Mouse (Mus musculus): ENCODE measurements around the gene Chil1. TPM values are rescaled to one million over a fixed set of nuclear protein-coding genes. Genes with fewer than 3 reads are reported as not detected.

The Chil1 gene
- polyA plus RNA-seq, 1 experiment from 2014 or later = 19.9 TPM

DNA sequence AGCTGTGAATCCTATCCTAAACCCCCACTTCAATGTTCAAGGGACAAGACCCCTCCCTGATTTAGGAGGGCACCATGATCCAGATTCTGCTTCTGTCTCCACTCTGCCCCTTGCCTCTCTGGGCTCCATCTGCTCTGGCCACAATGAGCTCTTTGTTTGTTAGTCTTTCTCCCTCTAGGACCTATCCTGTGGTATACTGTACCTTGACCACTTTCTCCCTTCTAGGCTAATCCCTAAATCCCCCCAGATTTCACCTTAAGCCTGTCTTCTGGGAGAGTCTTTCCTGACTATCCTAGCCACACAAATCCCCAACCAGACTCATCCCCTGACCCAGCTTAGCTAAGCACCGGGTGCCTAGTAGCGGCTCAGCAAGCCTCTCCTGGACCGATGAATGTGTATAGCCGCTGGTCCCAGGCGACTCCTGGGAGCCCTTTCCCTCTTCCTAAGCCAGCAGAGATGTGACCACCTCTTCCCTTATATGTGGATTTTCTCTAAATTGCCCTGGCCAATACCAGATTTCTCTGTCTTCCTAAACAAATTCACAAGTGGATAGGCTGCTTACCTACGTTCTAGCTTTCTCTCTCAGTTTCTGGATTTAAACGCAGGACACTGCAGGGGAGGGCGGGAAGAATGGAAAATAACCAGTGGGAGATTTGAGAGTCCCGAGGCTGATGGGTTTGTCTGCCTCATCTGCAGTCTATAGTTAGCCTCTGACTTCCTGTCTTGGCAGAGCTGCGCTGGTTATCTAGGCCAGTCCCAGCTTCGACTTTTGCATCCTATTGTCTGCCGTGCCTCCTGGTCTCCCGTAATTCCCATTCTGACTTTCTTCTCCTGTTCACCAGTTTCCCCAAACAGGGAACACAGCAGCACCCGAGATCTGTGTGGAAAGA lies 14.3 kb upstream of the Chil1 start:
- no peaks in the 10 kb centered on the region for H3K36me3 ChIP-seq (ENCODE audit: control insufficient read depth, insufficient read depth)
- no peaks in the 10 kb centered on the region for H3K27me3 ChIP-seq (ENCODE audit: control insufficient read depth, insufficient read depth, low read depth, low read length)
- no peak overlapping the region for H3K4me3 ChIP-seq (ENCODE audit: low read depth, low read length)
- H3K27ac ChIP-seq (ENCODE audit: low read length) = no peak overlapping the region
- no peaks in the 10 kb centered on the region for H3K9me3 ChIP-seq (replicated peaks; ENCODE audit: control insufficient read depth, low read length)
- H3K4me2 ChIP-seq (ENCODE audit: low read depth, low read length) = no peak overlapping the region
- H3K4me1 ChIP-seq (ENCODE audit: control insufficient read depth, low read depth, low read length) = peaks cover 3% of the 10 kb centered on the region
- no peak for ATAC-seq (ENCODE audit: low read depth)
- WGBS (ENCODE audit: insufficient replicate concordance) = 37% methylated on average over 14 of the region's 14 CpGs
- H3K9ac ChIP-seq (ENCODE audit: low read depth, low read length) = no peak overlapping the region

DNA sequence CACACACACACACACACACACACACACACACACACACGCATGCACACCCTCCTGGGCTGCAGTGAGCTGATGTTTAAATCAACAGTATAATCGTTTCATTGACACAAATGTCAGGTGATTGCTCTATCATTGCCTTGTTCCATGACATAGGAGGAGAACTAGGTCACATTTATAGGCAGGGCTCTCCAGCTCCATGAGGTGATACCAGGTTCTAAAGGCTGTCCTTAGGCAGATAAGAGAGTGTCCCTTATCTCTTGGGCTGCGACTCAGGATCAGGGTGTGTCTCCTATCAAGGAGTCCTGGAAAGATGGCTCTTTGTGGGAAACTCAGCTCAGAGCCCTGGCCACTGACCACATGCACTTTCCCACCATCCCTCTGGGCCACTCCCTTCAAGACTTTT lies 13.4 kb upstream of the Chil1 start:
- no peaks in the 10 kb centered on the region for H3K27me3 ChIP-seq (ENCODE audit: control insufficient read depth, insufficient read depth, low read depth, low read length)
- H3K36me3 ChIP-seq (ENCODE audit: control insufficient read depth, insufficient read depth) = no peaks in the 10 kb centered on the region
- WGBS (ENCODE audit: insufficient replicate concordance) = 45% methylated on average over 3 of the region's 3 CpGs
- no peak overlapping the region for H3K9ac ChIP-seq (ENCODE audit: low read depth, low read length)
- no peak for ATAC-seq (ENCODE audit: low read depth)
- H3K4me1 ChIP-seq (ENCODE audit: control insufficient read depth, low read depth, low read length) = peaks cover 3% of the 10 kb centered on the region
- H3K9me3 ChIP-seq (replicated peaks; ENCODE audit: control insufficient read depth, low read length) = no peaks in the 10 kb centered on the region
- no peak overlapping the region for H3K27ac ChIP-seq (ENCODE audit: low read length)
- no peak overlapping the region for H3K4me3 ChIP-seq (ENCODE audit: low read depth, low read length)
- no peak overlapping the region for H3K4me2 ChIP-seq (ENCODE audit: low read depth, low read length)

DNA sequence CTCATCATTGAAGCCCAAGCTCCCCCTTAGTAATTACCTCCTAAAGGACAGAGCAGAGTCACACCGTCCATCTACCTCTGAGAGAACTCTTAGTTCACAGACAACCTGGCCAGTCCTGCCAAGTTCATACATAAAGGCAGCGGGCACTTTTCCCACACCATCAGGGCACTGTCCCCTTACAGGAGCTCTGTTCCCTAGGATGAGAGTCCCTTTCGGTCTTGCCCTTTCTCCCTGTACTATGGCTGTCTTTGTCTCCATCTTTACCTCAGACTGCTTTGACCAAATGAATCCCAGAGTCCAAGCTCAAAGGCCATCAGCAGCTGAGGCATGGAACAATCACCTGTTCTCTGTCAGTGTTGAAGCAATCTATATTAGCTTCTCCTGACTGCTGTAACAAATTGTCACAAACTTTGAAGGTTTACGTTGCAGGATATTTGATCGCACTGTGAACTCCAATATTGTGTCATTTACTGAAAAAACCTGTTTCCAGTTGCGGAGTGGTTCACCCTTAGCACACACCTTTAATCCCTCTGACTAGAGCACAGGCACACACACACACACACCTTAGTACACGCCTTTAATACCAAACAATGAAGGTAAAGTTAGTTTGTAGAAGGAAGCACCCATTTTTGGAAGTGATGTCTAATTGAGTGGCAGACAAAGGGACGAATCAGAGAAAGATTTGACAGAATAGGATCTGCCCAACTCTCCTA lies 12.8 kb upstream of the Chil1 start:
- Histone ChIP-seq H3K36me3 (ENCODE audit: control insufficient read depth, insufficient read depth) (no peaks in the 10 kb centered on the region), H3K4me2 (ENCODE audit: low read depth, low read length) (no peak overlapping the region)
- 71% methylated on average over 8 of the region's 8 CpGs for WGBS (ENCODE audit: insufficient replicate concordance)

DNA sequence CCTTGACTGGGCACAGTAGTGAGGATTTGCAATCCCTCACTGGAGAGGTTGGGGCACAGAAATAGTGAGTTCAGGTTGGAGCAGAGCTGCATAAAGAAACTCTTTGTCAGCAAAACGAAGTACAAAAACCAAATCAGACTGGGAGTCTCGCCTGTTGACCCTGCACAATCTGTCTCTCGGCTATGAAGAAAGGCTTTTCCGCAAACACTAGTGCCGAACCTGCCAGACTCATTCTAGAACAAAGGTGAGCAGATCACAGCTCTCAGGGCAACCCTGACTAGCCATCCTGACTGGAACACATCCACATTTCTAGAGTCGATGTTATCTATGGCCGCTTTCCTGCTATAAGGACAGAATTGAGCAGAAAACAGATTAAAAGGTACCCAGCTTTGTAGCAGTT lies 8.9 kb upstream of the Chil1 start:
- no peaks in the 10 kb centered on the region for H3K36me3 ChIP-seq (ENCODE audit: control insufficient read depth, insufficient read depth)
- no peak overlapping the region for H3K4me2 ChIP-seq (ENCODE audit: low read depth, low read length)
- no peaks in the 10 kb centered on the region for H3K9me3 ChIP-seq (replicated peaks; ENCODE audit: control insufficient read depth, low read length)
- H3K4me1 ChIP-seq (ENCODE audit: control insufficient read depth, low read depth, low read length) = no peaks in the 10 kb centered on the region; the same call in 1 of the 2 replicates
- no peak overlapping the region for H3K9ac ChIP-seq (ENCODE audit: low read depth, low read length)
- no peaks in the 10 kb centered on the region for H3K27me3 ChIP-seq (ENCODE audit: control insufficient read depth, insufficient read depth, low read depth, low read length)
- no peak for ATAC-seq (ENCODE audit: low read depth)
- 52% methylated on average over 7 of the region's 7 CpGs for WGBS (ENCODE audit: insufficient replicate concordance)
- no peak overlapping the region for H3K4me3 ChIP-seq (ENCODE audit: low read depth, low read length)
- no peak overlapping the region for H3K27ac ChIP-seq (ENCODE audit: low read length)

More for the DNA sequence above, 12.8 kb upstream of the Chil1 start:
- no peaks in the 10 kb centered on the region for H3K9me3 ChIP-seq (replicated peaks; ENCODE audit: control insufficient read depth, low read length)
- no peaks in the 10 kb centered on the region for H3K27me3 ChIP-seq (ENCODE audit: control insufficient read depth, insufficient read depth, low read depth, low read length)
- H3K27ac ChIP-seq (ENCODE audit: low read length) = no peak overlapping the region
- H3K4me3 ChIP-seq (ENCODE audit: low read depth, low read length) = no peak overlapping the region
- no peak for ATAC-seq (ENCODE audit: low read depth)
- peaks cover 3% of the 10 kb centered on the region for H3K4me1 ChIP-seq (ENCODE audit: control insufficient read depth, low read depth, low read length)
- H3K9ac ChIP-seq (ENCODE audit: low read depth, low read length) = no peak overlapping the region

DNA sequence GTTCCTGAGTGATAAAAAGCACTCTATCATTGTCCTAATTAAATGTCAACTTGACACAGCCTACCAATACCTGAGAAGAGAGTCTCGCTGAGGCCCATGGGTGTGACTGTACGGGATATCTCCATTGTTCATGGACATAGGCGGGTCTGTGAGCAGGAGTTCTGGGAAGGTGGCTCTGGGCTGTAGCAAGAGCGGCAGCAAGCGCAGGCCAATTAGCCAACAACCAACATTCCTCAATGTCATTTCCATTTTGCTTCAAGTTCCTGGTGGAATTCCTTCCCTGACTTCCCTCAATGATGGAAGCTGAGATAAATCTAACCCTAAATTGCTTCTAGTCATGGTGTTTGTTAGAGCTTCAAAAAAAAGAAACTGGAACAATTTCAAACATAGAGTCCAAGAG lies 4.0 kb upstream of the Chil1 start:
- no peaks in the 10 kb centered on the region for H3K36me3 ChIP-seq (ENCODE audit: control insufficient read depth, insufficient read depth)
- no peak overlapping the region for H3K9ac ChIP-seq (ENCODE audit: low read depth, low read length)
- WGBS (ENCODE audit: insufficient replicate concordance) = 74% methylated on average over 5 of the region's 5 CpGs
- no peak for ATAC-seq (ENCODE audit: low read depth)
- no peak overlapping the region for H3K4me2 ChIP-seq (ENCODE audit: low read depth, low read length)
- no peak overlapping the region for H3K4me3 ChIP-seq (ENCODE audit: low read depth, low read length)
- no peaks in the 10 kb centered on the region for H3K27me3 ChIP-seq (ENCODE audit: control insufficient read depth, insufficient read depth, low read depth, low read length)
- no peaks in the 10 kb centered on the region for H3K4me1 ChIP-seq (ENCODE audit: control insufficient read depth, low read depth, low read length)
- H3K9me3 ChIP-seq (replicated peaks; ENCODE audit: control insufficient read depth, low read length) = no peaks in the 10 kb centered on the region
- no peak overlapping the region for H3K27ac ChIP-seq (ENCODE audit: low read length)

DNA sequence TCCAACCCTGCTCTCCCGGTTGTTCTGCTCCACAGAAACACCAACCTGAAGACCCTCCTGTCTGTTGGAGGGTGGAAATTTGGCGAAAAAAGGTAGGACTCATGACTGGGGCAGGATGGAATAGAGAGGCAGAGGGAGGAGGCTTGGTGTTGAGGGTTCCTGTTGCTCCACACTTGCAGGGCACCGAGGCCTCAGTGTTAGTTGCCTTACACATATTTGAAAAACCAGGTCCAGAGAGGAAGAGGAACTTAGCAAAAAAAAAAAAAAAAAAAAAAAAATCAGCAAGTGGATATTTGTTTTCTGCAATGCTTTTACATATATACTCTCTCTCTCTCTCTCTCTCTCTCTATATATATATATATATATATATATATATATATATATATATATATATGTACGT lies 2.1 kb downstream of the Chil1 start:
- ATAC-seq (ENCODE audit: low read depth) = no peak
- Histone ChIP-seq H3K27ac (ENCODE audit: low read length) (peak overlapping the region; percentile 29; the same call in 1 of the 2 replicates), H3K4me2 (ENCODE audit: low read depth, low read length) (no peak overlapping the region), H3K9ac (ENCODE audit: low read depth, low read length) (no peak overlapping the region), H3K36me3 (ENCODE audit: control insufficient read depth, insufficient read depth) (no peaks in the 10 kb centered on the region), H3K9me3 (replicated peaks; ENCODE audit: control insufficient read depth, low read length) (no peaks in the 10 kb centered on the region), H3K4me1 (ENCODE audit: control insufficient read depth, low read depth, low read length) (no peaks in the 10 kb centered on the region), H3K4me3 (ENCODE audit: low read depth, low read length) (peak overlapping the region; percentile 0; the same call in 1 of the 2 replicates), H3K27me3 (ENCODE audit: control insufficient read depth, insufficient read depth, low read depth, low read length) (no peaks in the 10 kb centered on the region)
- WGBS (ENCODE audit: insufficient replicate concordance) = 55% methylated on average over 4 of the region's 4 CpGs

DNA sequence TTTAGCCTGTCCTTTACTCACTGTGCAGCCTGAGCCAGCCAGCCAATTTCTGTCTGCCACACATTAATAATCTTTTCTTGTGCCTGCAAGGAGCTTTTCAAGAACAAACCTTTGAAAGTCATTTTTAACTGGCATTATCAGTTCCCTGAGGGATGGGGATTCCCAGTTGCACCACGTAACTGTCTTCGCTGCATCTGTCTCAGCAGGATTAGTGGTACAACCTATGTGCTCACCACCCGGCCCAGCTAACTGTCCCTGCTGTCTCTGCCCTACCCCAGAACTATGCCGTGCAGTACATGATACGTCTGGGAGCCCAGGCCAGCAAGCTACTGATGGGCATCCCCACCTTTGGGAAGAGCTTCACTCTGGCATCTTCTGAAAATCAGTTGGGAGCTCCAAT lies 6.2 kb downstream of the Chil1 start:
- H3K4me3 ChIP-seq (ENCODE audit: low read depth, low read length) = no peak overlapping the region
- no peak overlapping the region for H3K9ac ChIP-seq (ENCODE audit: low read depth, low read length)
- no peaks in the 10 kb centered on the region for H3K27me3 ChIP-seq (ENCODE audit: control insufficient read depth, insufficient read depth, low read depth, low read length)
- no peaks in the 10 kb centered on the region for H3K4me1 ChIP-seq (ENCODE audit: control insufficient read depth, low read depth, low read length)
- no peak overlapping the region for H3K4me2 ChIP-seq (ENCODE audit: low read depth, low read length)
- H3K27ac ChIP-seq (ENCODE audit: low read length) = no peak overlapping the region
- WGBS (ENCODE audit: insufficient replicate concordance) = 67% methylated on average over 5 of the region's 5 CpGs
- no peaks in the 10 kb centered on the region for H3K9me3 ChIP-seq (replicated peaks; ENCODE audit: control insufficient read depth, low read length)
- H3K36me3 ChIP-seq (ENCODE audit: control insufficient read depth, insufficient read depth) = no peaks in the 10 kb centered on the region
- ATAC-seq (ENCODE audit: low read depth) = no peak

DNA sequence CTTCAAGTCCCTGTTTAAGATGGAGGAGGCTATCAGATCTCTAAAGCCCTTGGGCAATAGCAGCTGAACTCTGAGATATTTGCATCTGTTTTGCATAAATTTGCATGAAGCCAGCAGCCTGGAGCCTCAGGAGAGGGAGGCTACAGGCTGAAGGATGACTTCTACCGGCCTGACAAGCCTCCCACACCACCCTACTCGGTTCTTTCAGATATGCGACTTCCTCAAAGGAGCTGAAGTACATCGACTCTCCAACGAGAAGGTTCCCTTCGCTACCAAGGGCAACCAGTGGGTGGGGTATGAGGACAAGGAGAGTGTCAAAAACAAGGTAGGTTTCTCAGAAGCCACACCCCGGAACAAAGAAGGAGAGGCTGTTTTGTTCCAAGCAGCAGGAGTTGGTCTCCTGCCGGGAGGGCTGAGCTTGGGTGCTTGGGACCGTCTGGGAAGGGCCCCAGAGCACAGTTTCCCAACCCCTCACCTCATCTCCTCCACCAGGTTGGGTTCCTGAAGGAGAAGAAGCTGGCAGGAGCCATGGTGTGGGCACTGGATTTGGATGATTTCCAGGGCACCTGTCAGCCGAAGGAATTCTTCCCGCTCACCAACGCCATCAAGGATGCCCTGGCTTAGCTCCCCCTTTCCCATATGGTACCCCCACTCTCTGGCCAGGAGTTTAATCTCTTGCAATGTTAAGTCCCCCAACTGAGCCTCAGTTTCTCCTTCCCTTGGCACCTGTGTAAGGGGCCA lies 7.2 kb downstream of the Chil1 start:
- Histone ChIP-seq H3K9ac (ENCODE audit: low read depth, low read length) (no peak overlapping the region), H3K36me3 (ENCODE audit: control insufficient read depth, insufficient read depth) (no peaks in the 10 kb centered on the region), H3K4me2 (ENCODE audit: low read depth, low read length) (no peak overlapping the region), H3K4me3 (ENCODE audit: low read depth, low read length) (no peak overlapping the region), H3K27me3 (ENCODE audit: control insufficient read depth, insufficient read depth, low read depth, low read length) (no peaks in the 10 kb centered on the region), H3K4me1 (ENCODE audit: control insufficient read depth, low read depth, low read length) (no peaks in the 10 kb centered on the region), H3K9me3 (replicated peaks; ENCODE audit: control insufficient read depth, low read length) (no peaks in the 10 kb centered on the region), H3K27ac (ENCODE audit: low read length) (no peak overlapping the region)
- no peak for ATAC-seq (ENCODE audit: low read depth)
- WGBS (ENCODE audit: insufficient replicate concordance) = 20% methylated on average over 12 of the region's 12 CpGs
